Mouse (Mus musculus): ENCODE measurements around the gene Cdk5rap1.

DNA sequence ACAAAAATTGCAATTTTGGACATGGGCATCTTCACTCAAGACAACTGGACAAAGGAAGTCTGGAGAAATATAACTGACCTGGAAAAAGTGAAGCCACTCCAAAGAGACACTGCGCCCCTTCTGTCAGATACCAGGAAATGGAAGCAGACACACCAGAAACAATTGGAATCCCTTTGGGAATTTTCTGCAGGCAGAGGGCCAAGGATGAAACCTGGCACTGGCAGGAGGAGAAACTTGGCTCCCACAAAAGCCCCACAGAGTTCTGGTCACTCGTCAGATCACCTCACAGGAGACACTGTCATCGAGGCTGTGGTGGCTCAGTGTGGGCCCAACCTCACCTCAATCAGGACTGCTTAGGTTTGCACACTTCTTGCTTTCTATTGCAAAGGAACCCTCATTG lies 21.8 kb upstream of the Cdk5rap1 start:
- TF ChIP-seq POLR2A (IDR thresholded peaks at IDR 0.05; ENCODE audit: borderline replicate concordance, extremely low read depth, insufficient read depth, insufficient read length, poor library complexity, severe bottlenecking): no peak
- no peak for TF ChIP-seq CTCF (IDR thresholded peaks at IDR 0.05; ENCODE audit: borderline replicate concordance, extremely low read depth, insufficient read depth, insufficient read length)

Measured in brain, embryonic 14.5 days (tissue).